Mouse (Mus musculus): ENCODE measurements around the gene Zcchc10. TPM values are rescaled to one million over a fixed set of nuclear protein-coding genes. Genes with fewer than 3 reads are reported as not detected.

The Zcchc10 gene
- polyA plus RNA-seq, 1 experiment from 2014 or later = 13.4 TPM

- H3K4me1 ChIP-seq (ENCODE audit: insufficient read depth, low read depth, low read length) = peaks cover 1% of the 10 kb centered on the region; the same call in 1 of the 2 replicates
- H3K4me2 ChIP-seq (replicated peaks; ENCODE audit: low read depth, low read length) = no peak overlapping the region
- TF ChIP-seq CTCF (IDR thresholded peaks at IDR 0.05) = no peak
- no peak for TF ChIP-seq EP300 (IDR thresholded peaks at IDR 0.05)
- DNase-seq (ENCODE audit: low spot score) = no peak
- 0 out of 2 replicates have a peak, but pooled peaks cover 4% of the 10 kb centered on the region for H3K36me3 ChIP-seq (ENCODE audit: insufficient read depth, low read length)
- ATAC-seq = no peak
- no peaks in the 10 kb centered on the region for H3K9me3 ChIP-seq (ENCODE audit: low read length)
- H3K27ac ChIP-seq (ENCODE audit: low read length) = no peak overlapping the region
- WGBS = 61% methylated on average over 7 of the region's 7 CpGs
- H3K9ac ChIP-seq (replicated peaks; ENCODE audit: low read depth) = no peak overlapping the region
- no peak overlapping the region for H3K4me3 ChIP-seq (ENCODE audit: low read depth, low read length)
- H3K27me3 ChIP-seq (replicated peaks; ENCODE audit: insufficient read depth, low read length) = no peaks in the 10 kb centered on the region
Observed at GRCm38 (mm10) chr11:53330325-53330724, 5.8 kb downstream of the Zcchc10 start.

- Histone ChIP-seq H3K4me1 (ENCODE audit: insufficient read depth, low read depth, low read length) (no peaks in the 10 kb centered on the region), H3K9ac (replicated peaks; ENCODE audit: low read depth) (no peak overlapping the region), H3K27ac (ENCODE audit: low read length) (no peak overlapping the region), H3K4me2 (replicated peaks; ENCODE audit: low read depth, low read length) (no peak overlapping the region), H3K36me3 (ENCODE audit: insufficient read depth, low read length) (0 out of 2 replicates have a peak, but pooled peaks cover 4% of the 10 kb centered on the region), H3K27me3 (replicated peaks; ENCODE audit: insufficient read depth, low read length) (no peaks in the 10 kb centered on the region), H3K9me3 (ENCODE audit: low read length) (no peaks in the 10 kb centered on the region), H3K4me3 (ENCODE audit: low read depth, low read length) (no peak overlapping the region)
- 92% methylated on average over 6 of the region's 6 CpGs for WGBS
- DNase-seq (ENCODE audit: low spot score) (no peak), ATAC-seq (no peak)
- TF ChIP-seq CTCF (IDR thresholded peaks at IDR 0.05) (no peak), EP300 (IDR thresholded peaks at IDR 0.05) (no peak)
Observed at GRCm38 (mm10) chr11:53331121-53331520, 6.6 kb downstream of the Zcchc10 start.

GRCm38 (mm10) chr11:53332076-53332680 is 7.7 kb downstream of the Zcchc10 start:
- ATAC-seq = no peak
- no peaks in the 10 kb centered on the region for H3K4me1 ChIP-seq (ENCODE audit: insufficient read depth, low read depth, low read length)
- H3K36me3 ChIP-seq (ENCODE audit: insufficient read depth, low read length) = 0 out of 2 replicates have a peak, but pooled peaks cover 4% of the 10 kb centered on the region
- H3K4me2 ChIP-seq (replicated peaks; ENCODE audit: low read depth, low read length) = no peak overlapping the region
- WGBS = 87% methylated on average over 14 of the region's 14 CpGs
- TF ChIP-seq CTCF (IDR thresholded peaks at IDR 0.05) (no peak), EP300 (IDR thresholded peaks at IDR 0.05) (no peak)
- no peak overlapping the region for H3K4me3 ChIP-seq (ENCODE audit: low read depth, low read length)
- H3K9ac ChIP-seq (replicated peaks; ENCODE audit: low read depth) = no peak overlapping the region
- H3K27me3 ChIP-seq (replicated peaks; ENCODE audit: insufficient read depth, low read length) = no peaks in the 10 kb centered on the region
- no peak overlapping the region for H3K27ac ChIP-seq (ENCODE audit: low read length)
- no peaks in the 10 kb centered on the region for H3K9me3 ChIP-seq (ENCODE audit: low read length)
- no peak for DNase-seq (ENCODE audit: low spot score)

- H3K4me2 ChIP-seq (replicated peaks; ENCODE audit: low read depth, low read length) = no peak overlapping the region
- no peaks in the 10 kb centered on the region for H3K27me3 ChIP-seq (replicated peaks; ENCODE audit: insufficient read depth, low read length)
- no peaks in the 10 kb centered on the region for H3K4me1 ChIP-seq (ENCODE audit: insufficient read depth, low read depth, low read length)
- no peak for DNase-seq (ENCODE audit: low spot score)
- no peaks in the 10 kb centered on the region for H3K36me3 ChIP-seq (ENCODE audit: insufficient read depth, low read length)
- H3K9ac ChIP-seq (replicated peaks; ENCODE audit: low read depth) = no peak overlapping the region
- H3K27ac ChIP-seq (ENCODE audit: low read length) = no peak overlapping the region
- ATAC-seq = no peak
- no peak overlapping the region for H3K4me3 ChIP-seq (ENCODE audit: low read depth, low read length)
- no peaks in the 10 kb centered on the region for H3K9me3 ChIP-seq (ENCODE audit: low read length)
- TF ChIP-seq CTCF (IDR thresholded peaks at IDR 0.05) = no peak
- no peak for TF ChIP-seq EP300 (IDR thresholded peaks at IDR 0.05)
- WGBS = 43% methylated on average over 3 of the region's 3 CpGs
Observed at GRCm38 (mm10) chr11:53335505-53336181, 11.2 kb downstream of the Zcchc10 start.

- no peak for TF ChIP-seq EP300 (IDR thresholded peaks at IDR 0.05)
- TF ChIP-seq CTCF (IDR thresholded peaks at IDR 0.05) = no peak
- ATAC-seq (no peak), DNase-seq (ENCODE audit: low spot score) (no peak)
Observed at GRCm38 (mm10) chr11:53336182-53336571, 11.7 kb downstream of the Zcchc10 start.

GRCm38 (mm10) chr11:53336924-53337323 is 12.4 kb downstream of the Zcchc10 start:
- no peak overlapping the region for H3K4me2 ChIP-seq (replicated peaks; ENCODE audit: low read depth, low read length)
- H3K4me3 ChIP-seq (ENCODE audit: low read depth, low read length) = no peak overlapping the region
- DNase-seq (ENCODE audit: low spot score) (no peak), ATAC-seq (no peak)
- TF ChIP-seq EP300 (IDR thresholded peaks at IDR 0.05) = no peak
- TF ChIP-seq CTCF (IDR thresholded peaks at IDR 0.05) = no peak
- H3K9ac ChIP-seq (replicated peaks; ENCODE audit: low read depth) = no peak overlapping the region
- H3K4me1 ChIP-seq (ENCODE audit: insufficient read depth, low read depth, low read length) = no peaks in the 10 kb centered on the region
- no peaks in the 10 kb centered on the region for H3K36me3 ChIP-seq (ENCODE audit: insufficient read depth, low read length)
- H3K27me3 ChIP-seq (replicated peaks; ENCODE audit: insufficient read depth, low read length) = no peaks in the 10 kb centered on the region
- no peak overlapping the region for H3K27ac ChIP-seq (ENCODE audit: low read length)
- 83% methylated on average over 1 of the region's 1 CpGs for WGBS
- no peaks in the 10 kb centered on the region for H3K9me3 ChIP-seq (ENCODE audit: low read length)

More at GRCm38 (mm10) chr11:53336182-53336571, 11.7 kb downstream of the Zcchc10 start:
- Histone ChIP-seq H3K27ac (ENCODE audit: low read length) (no peak overlapping the region), H3K9me3 (ENCODE audit: low read length) (no peaks in the 10 kb centered on the region), H3K9ac (replicated peaks; ENCODE audit: low read depth) (no peak overlapping the region), H3K36me3 (ENCODE audit: insufficient read depth, low read length) (no peaks in the 10 kb centered on the region), H3K4me2 (replicated peaks; ENCODE audit: low read depth, low read length) (no peak overlapping the region), H3K4me3 (ENCODE audit: low read depth, low read length) (no peak overlapping the region), H3K27me3 (replicated peaks; ENCODE audit: insufficient read depth, low read length) (no peaks in the 10 kb centered on the region), H3K4me1 (ENCODE audit: insufficient read depth, low read depth, low read length) (no peaks in the 10 kb centered on the region)
